Mouse (Mus musculus): ENCODE measurements around the gene Nfia. TPM values are rescaled to one million over a fixed set of nuclear protein-coding genes. Genes with fewer than 3 reads are reported as not detected.

Gene Nfia
- total RNA-seq, 4 experiments from 2014 or later: 109 to 137 (median 121) TPM

DNA sequence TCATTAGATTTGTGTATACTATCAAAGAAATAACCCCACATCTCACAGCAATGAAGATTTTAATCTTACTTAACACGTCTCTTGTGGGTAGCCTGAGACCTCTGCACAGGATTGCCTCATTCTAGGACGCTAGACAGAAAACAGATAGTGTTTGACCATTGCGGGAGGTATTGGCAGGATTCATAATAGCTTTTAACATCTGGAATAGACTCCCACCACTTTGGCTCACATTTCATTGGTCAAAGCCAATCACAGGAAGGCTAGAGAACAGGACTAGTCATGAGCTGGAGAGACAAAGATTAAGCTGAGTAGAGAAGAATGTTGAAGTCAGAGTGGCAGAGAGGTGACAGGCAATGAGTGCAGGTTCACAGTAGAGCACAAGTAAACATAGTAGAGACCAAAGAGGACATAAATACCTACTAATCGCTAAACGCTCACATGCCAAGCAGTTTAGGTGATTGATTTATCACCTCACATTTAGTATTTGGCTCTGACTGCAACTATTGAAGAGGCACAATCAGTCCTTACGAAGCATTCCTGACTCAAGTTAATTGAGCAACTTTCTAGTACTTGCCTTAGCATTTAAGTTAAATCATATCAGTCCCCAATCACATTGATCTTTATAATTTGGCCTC is 348.3 kb downstream of the Nfia start:
- DNase-seq (ENCODE audit: low spot score): no peak

GRCm38 (mm10) chr4:98126003-98126677 is 353.6 kb downstream of the Nfia start:
- no peak for DNase-seq (ENCODE audit: low spot score)

DNA sequence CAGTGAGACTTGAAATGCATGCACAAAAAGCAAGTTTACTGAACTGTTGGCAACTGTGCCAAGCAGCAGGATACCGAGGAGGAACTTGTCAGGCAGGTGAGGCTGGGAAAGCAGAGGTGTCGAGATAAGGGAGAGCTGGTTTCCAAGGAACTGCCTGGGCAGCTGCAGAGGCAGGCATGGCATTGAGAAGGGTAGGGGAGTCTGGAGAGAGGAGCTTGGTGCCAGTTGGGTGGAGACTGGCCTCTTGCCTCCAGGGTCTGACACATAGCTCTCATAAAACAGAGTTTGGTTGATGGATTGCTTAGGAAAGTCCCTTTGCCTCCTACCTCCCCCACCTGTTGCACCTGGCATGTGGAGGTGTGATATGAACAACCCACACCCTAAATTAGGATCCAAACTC is 358.3 kb downstream of the Nfia start:
- no peak for DNase-seq (ENCODE audit: low spot score)

GRCm38 (mm10) chr4:98134027-98134426 is 361.5 kb downstream of the Nfia start:
- DNase-seq (ENCODE audit: low spot score): no peak

DNA sequence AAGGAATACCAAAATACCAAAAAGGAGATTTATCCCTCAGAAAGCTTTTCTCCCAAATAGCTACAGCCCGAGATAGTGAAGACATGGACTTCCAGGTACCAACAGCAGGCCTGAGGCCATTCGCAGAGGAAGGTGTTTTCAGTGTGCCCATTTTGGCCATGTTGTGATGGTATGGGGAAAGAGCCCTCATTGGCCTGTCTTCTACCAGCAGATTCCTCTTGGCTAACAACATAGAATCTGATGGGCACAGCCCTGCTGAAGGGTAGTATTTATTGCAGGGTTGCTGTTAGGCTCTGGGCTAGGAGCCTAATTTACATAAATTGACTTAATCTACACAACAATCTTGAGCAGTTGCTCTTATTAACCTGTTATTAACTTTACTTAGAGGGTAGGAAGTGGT is 363.5 kb downstream of the Nfia start:
- DNase-seq (ENCODE audit: low spot score): no peak

DNA sequence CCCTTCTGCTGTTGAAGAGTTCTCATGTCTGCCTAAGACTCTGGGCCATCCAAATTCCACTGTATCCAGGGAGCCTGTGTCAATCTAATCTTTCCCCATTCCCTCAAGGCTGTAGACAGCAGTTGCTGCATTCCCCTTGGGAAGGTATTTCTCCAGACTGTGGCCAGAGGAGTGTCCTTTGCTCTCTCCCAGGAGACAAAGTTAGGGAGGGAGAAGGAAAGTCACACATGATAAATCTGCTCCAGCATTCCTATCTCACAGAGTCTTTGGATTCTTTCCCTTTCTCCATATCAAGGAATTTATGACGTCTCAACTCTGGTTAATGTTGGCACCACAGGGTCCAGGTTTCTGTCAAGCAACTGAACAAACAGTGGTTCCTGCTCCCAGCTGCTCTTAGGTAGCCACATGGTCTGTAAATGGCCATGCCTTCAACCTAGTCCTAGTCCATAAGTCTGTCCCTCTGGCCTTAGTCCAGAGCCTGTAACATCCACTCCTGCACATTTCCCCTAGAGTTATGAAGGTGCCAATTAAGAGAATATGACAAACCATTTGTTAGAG is 370.4 kb downstream of the Nfia start:
- DNase-seq (ENCODE audit: low spot score): peak; percentile 78

GRCm38 (mm10) chr4:98150576-98150975 is 378.0 kb downstream of the Nfia start:
- no peak for DNase-seq (ENCODE audit: low spot score)

- no peak for DNase-seq (ENCODE audit: low spot score)
These were observed 385.4 kb downstream of the Nfia start for GRCm38 (mm10) chr4:98157921-98158320.

- DNase-seq (ENCODE audit: low spot score): no peak
These were observed 393.8 kb downstream of the Nfia start for GRCm38 (mm10) chr4:98166379-98166778.

Other genes with a start within 250 kb of the Nfia start
- gene E130114P18Rik, start 5.3 kb downstream of the Nfia start, total RNA-seq (2022): under 1 TPM in 2 of 4 experiments, not detected in 2; 0.23 to 0.41 TPM